ENCODE assay signal across 16 mouse cellular contexts in genomic region chr14:60754656-60755055, GRCm38 (mm10).
DNase-seq lines count a peak whose midpoint lies in the region.
"Had no signal": no experiment of that assay in that cellular context is flagged by ENCODE, and none has a peak within 500 bp of the region (broad histone marks: within the 10 kb centered on the region; RNA-seq: fewer than 3 reads in every experiment).

No protein-coding gene starts in this region.

- DNase-seq in kidney, adult 11 months = peak; percentile 71
- no peak for DNase-seq in kidney, postnatal 4 days
- DNase-seq in kidney, adult 9 months = peak; percentile 53
- no peak for DNase-seq in kidney, postnatal 10 days
- peak; percentile 40 to 81 for DNase-seq in kidney, postnatal 25 days
- DNase-seq in left cerebral cortex, adult 11 months (ENCODE audit: low spot score) = no peak
- DNase-seq: adrenal gland, postnatal 10 days; adrenal gland, postnatal 36 days; B cell, adult 2 months; cerebellum, adult 18-20 months; cerebellum, adult 9-10 months; cerebellum, postnatal 14 days; gastrocnemius, postnatal 25 days; heart, adult 18-20 months; heart, postnatal 10 days; heart, postnatal 36 days had no signal

Comparison
In these comparisons a context has a peak if more than half of its experiments do, and no peak if none do; other contexts are left out.
1. DNase-seq: peak in kidney, adult 11 months (single experiment), kidney, adult 9 months (single experiment) and kidney, postnatal 25 days (2 of 2); none in kidney, postnatal 4 days (0 of 2), kidney, postnatal 10 days (single experiment) and left cerebral cortex, adult 11 months (single experiment).